Mouse (Mus musculus) stomach, postnatal 0 days (tissue): ENCODE measurements around the gene Rasa4.
A peak's percentile ranks its signal among the peaks of the same experiment; 100 is the strongest.

Source experiments
- CTCF ChIP-seq: IDR thresholded peaks from 2 replicates; pipeline ENCODE4 v1.5.1; 2016; ENCODE audit warnings: antibody characterized with exemption, low read depth, mild to moderate bottlenecking, moderate library complexity
- EP300 ChIP-seq: optimal IDR thresholded peaks from 2 replicates; pipeline ENCODE3; 2016; ENCODE audit warnings: antibody characterized with exemption

GRCm38 (mm10) chr5:136045408-136045807 lies 38.3 kb upstream of the Rasa4 start:
- TF ChIP-seq EP300 (no peak), CTCF (peak; percentile 64)
